8 mouse cellular contexts compared by ENCODE assay signal in genomic region chr17:6655087-6655511, GRCm38 (mm10). TPM values are rescaled to one million over a fixed set of nuclear protein-coding genes. Genes with fewer than 3 reads are reported as not detected.
DNase-seq lines count a peak whose midpoint lies in the region; ATAC-seq and TF ChIP-seq lines count a peak whose summit lies in the region.
"Not testable (repeated sequence)": the region's sequence is repeated elsewhere in the genome, so short reads cannot be mapped to it uniquely, and the experiment has no call there.

No protein-coding gene starts in this region.

- peak overlapping the region; percentile 91 for H3K4me3 ChIP-seq in brown adipose tissue, adult 24 weeks (ENCODE audit: insufficient read depth, low read depth, low read length)
- peak overlapping the region; percentile 51 to 78 for H3K4me3 ChIP-seq in heart, embryonic 14.5 days (ENCODE audit: control insufficient read depth in 1 of 2, insufficient read depth in 1 of 2, low read depth in 1 of 2, low read length in 2 of 2)
- H3K4me3 ChIP-seq in kidney, embryonic 15.5 days (replicated peaks), result peak overlapping the region; percentile 61
- H3K4me3 ChIP-seq in liver, embryonic 13.5 days (replicated peaks), result peak overlapping the region; percentile 66
- peak overlapping the region; percentile 35 for H3K4me3 ChIP-seq in myocyte
- H3K4me3 ChIP-seq in stomach, embryonic 15.5 days (replicated peaks), result peak overlapping the region; percentile 55

- TF ChIP-seq POLR2A in myocyte (IDR thresholded peaks at IDR 0.05; ENCODE audit: insufficient read length, low read depth), result peak; percentile 59

- H3K9me3 ChIP-seq in heart, embryonic 14.5 days (ENCODE audit: control insufficient read depth, low read length); kidney, embryonic 15.5 days (replicated peaks); liver, embryonic 13.5 days (replicated peaks); stomach, embryonic 15.5 days: not testable (repeated sequence)

- H3K79me2 ChIP-seq in myocyte (ENCODE audit: control insufficient read depth, insufficient read depth), result not testable (repeated sequence)

- peak overlapping the region; percentile 76 for H3K9ac ChIP-seq in heart, embryonic 14.5 days (ENCODE audit: low read length)
- peak overlapping the region; percentile 57 for H3K9ac ChIP-seq in kidney, embryonic 15.5 days
- peak overlapping the region; percentile 75 for H3K9ac ChIP-seq in liver, embryonic 13.5 days
- H3K9ac ChIP-seq in stomach, embryonic 15.5 days, result peak overlapping the region; percentile 12; the same call in 1 of the 2 replicates

- 0% methylated on average over 34 of the region's 36 CpGs for WGBS in heart, embryonic 14.5 days
- WGBS in kidney, embryonic 15.5 days, result 0% methylated on average over 36 of the region's 36 CpGs
- WGBS in liver, embryonic 13.5 days (ENCODE audit: insufficient replicate concordance), result under 1% methylated on average over 36 of the region's 36 CpGs
- under 1% methylated on average over 36 of the region's 36 CpGs for WGBS in stomach, embryonic 15.5 days

- peak overlapping the region; percentile 60 for H3K4me2 ChIP-seq in heart, embryonic 14.5 days (ENCODE audit: low read length)
- H3K4me2 ChIP-seq in kidney, embryonic 15.5 days, result peak overlapping the region; percentile 58
- peak overlapping the region; percentile 81 for H3K4me2 ChIP-seq in liver, embryonic 13.5 days
- peak overlapping the region; percentile 74 for H3K4me2 ChIP-seq in myocyte (ENCODE audit: low read depth)
- H3K4me2 ChIP-seq in stomach, embryonic 15.5 days, result peak overlapping the region; percentile 52

- ATAC-seq in CD4-positive, CD25-positive, alpha-beta regulatory T cell, adult 4 months, result peak; percentile 39
- ATAC-seq in erythroblast, adult 5-6 weeks (replicated peaks; ENCODE audit: low FRiP score, poor library complexity, severe bottlenecking), result peak; percentile 69
- ATAC-seq in heart, embryonic 14.5 days (ENCODE audit: insufficient number of reproducible peaks, insufficient read depth, low FRiP score, low read depth), result peak; percentile 73
- ATAC-seq in kidney, embryonic 15.5 days (replicated peaks; ENCODE audit: low FRiP score), result peak; percentile 77
- peak; percentile 67 for ATAC-seq in liver, embryonic 13.5 days (ENCODE audit: low read depth)
- ATAC-seq in stomach, embryonic 15.5 days (ENCODE audit: insufficient read depth, low FRiP score, low read depth), result peak; percentile 75

- H3K36me3 ChIP-seq in heart, embryonic 14.5 days (ENCODE audit: control insufficient read depth, insufficient read depth, low read length); kidney, embryonic 15.5 days; liver, embryonic 13.5 days; myocyte (ENCODE audit: control insufficient read depth, insufficient read depth); stomach, embryonic 15.5 days: not testable (repeated sequence)

- not testable (repeated sequence) for H3K4me1 ChIP-seq in brown adipose tissue, adult 24 weeks (ENCODE audit: control insufficient read depth, insufficient read depth, insufficient read length, low read length); heart, embryonic 14.5 days (ENCODE audit: control insufficient read depth in 2 of 2, insufficient read depth in 2 of 2, low read length in 2 of 2); kidney, embryonic 15.5 days; liver, embryonic 13.5 days (replicated peaks); stomach, embryonic 15.5 days

- 0 out of 2 replicates have a peak overlapping the region, but pooled peaks have one; percentile 23 for H3K27ac ChIP-seq in brown adipose tissue, adult 24 weeks (replicated peaks; ENCODE audit: low read depth, low read length)
- peak overlapping the region; percentile 57 to 72; a peak in 3 of 4 replicates for H3K27ac ChIP-seq in heart, embryonic 14.5 days (replicated peaks in 1 of 2; ENCODE audit: control insufficient read depth in 1 of 2, insufficient read depth in 1 of 2, low read depth in 2 of 2, low read length in 2 of 2)
- H3K27ac ChIP-seq in kidney, embryonic 15.5 days, result peak overlapping the region; percentile 78
- peak overlapping the region; percentile 39; the same call in 1 of the 2 replicates for H3K27ac ChIP-seq in liver, embryonic 13.5 days
- peak overlapping the region; percentile 80 for H3K27ac ChIP-seq in stomach, embryonic 15.5 days

- H3ac ChIP-seq in myocyte (ENCODE audit: control insufficient read depth, insufficient read length), result peak overlapping the region; percentile 57

- DNase-seq in liver, embryonic 13.5 days, result peak; percentile 68

- H3K27me3 ChIP-seq in heart, embryonic 14.5 days (ENCODE audit: control insufficient read depth, insufficient read depth, low read length); kidney, embryonic 15.5 days; liver, embryonic 13.5 days; myocyte (ENCODE audit: control insufficient read depth, insufficient read depth, insufficient read length); stomach, embryonic 15.5 days (replicated peaks): not testable (repeated sequence)

TF ChIP-seq in myocyte, 11 proteins besides CTCF, POLR2A, EP300 and RAD21:
- peak; percentile 29 for TF ChIP-seq POLR2AphosphoS2 (IDR thresholded peaks at IDR 0.05; ENCODE audit: insufficient read length, low read depth)
- peak in 1 of 3 experiments; percentile 6 for TF ChIP-seq MYOD1 (IDR thresholded peaks at IDR 0.05; ENCODE audit: control insufficient read depth in 1 of 3, insufficient read length in 2 of 3, low read depth in 2 of 3)
- peak; percentile 89 for TF ChIP-seq E2F4 (IDR thresholded peaks at IDR 0.05; ENCODE audit: insufficient read depth)

RNA-seq across cellular contexts. Expression of gene Dynlt1f, which starts 0.6 kb away (rescaled TPM):
- 10 to 100 TPM; 59.0 to 75.9 TPM for polyA plus RNA-seq in CD4-positive, CD25-positive, alpha-beta regulatory T cell, adult 4 months (2017; shearing (Covaris generic))
- 31.5 and 38.3 TPM in 2 replicates for polyA plus RNA-seq in brown adipose tissue, adult 24 weeks (2012; ENCODE audit: insufficient read depth, insufficient read length, missing spikeins)
- 25.7 and 61.9 TPM in 2 replicates for total RNA-seq in erythroblast, adult 5-6 weeks (2015; ENCODE audit: low replicate concordance)
- total RNA-seq in erythroblast, adult 5-6 weeks (2017; ENCODE audit: low replicate concordance), result 19.3 and 29.0 TPM in 2 replicates
- 241 and 265 TPM in 2 replicates for polyA plus RNA-seq in heart, embryonic 14.5 days (2014; fragmentation: Nextera tagmentation; extraction: Ambion mirVana)
- 234 and 259 TPM in 2 replicates for polyA plus RNA-seq in kidney, embryonic 15.5 days (2015; fragmentation: Nextera tagmentation; extraction: Ambion mirVana)
- 94.4 and 98.1 TPM in 2 replicates for polyA plus RNA-seq in liver, embryonic 13.5 days (2015; fragmentation: Nextera tagmentation; extraction: Ambion mirVana)
- 198 TPM for polyA plus RNA-seq in myocyte (2012; fragmentation: generic; extraction: Trizol)
- 226 and 249 TPM in 2 replicates for polyA plus RNA-seq in stomach, embryonic 15.5 days (2015; fragmentation: Nextera tagmentation; extraction: Ambion mirVana)

RNA-seq across cellular contexts. Expression of gene Sytl3, which starts 3.8 kb away (rescaled TPM):
- polyA plus RNA-seq in CD4-positive, CD25-positive, alpha-beta regulatory T cell, adult 4 months (2017; shearing (Covaris generic)), result 1 to 10 TPM; 5.0 to 6.1 TPM
- 0.92 and 2.2 TPM in 2 replicates for polyA plus RNA-seq in brown adipose tissue, adult 24 weeks (2012; ENCODE audit: insufficient read depth, insufficient read length, missing spikeins)
- 0.63 and 3.3 TPM in 2 replicates for total RNA-seq in erythroblast, adult 5-6 weeks (2015; ENCODE audit: low replicate concordance)
- total RNA-seq in erythroblast, adult 5-6 weeks (2017; ENCODE audit: low replicate concordance), result not detected in 2 replicates
- 0.30 TPM in 1 of 2 replicates, not detected in the other for polyA plus RNA-seq in heart, embryonic 14.5 days (2014; fragmentation: Nextera tagmentation; extraction: Ambion mirVana)
- 1.1 and 1.2 TPM in 2 replicates for polyA plus RNA-seq in kidney, embryonic 15.5 days (2015; fragmentation: Nextera tagmentation; extraction: Ambion mirVana)
- polyA plus RNA-seq in liver, embryonic 13.5 days (2015; fragmentation: Nextera tagmentation; extraction: Ambion mirVana), result 0.08 TPM in 1 of 2 replicates, not detected in the other
- polyA plus RNA-seq in myocyte (2012; fragmentation: generic; extraction: Trizol), result not detected
- 0.79 and 1.1 TPM in 2 replicates for polyA plus RNA-seq in stomach, embryonic 15.5 days (2015; fragmentation: Nextera tagmentation; extraction: Ambion mirVana)

RNA-seq across cellular contexts. Expression of gene Dynlt1c, which starts 53.6 kb away (rescaled TPM):
- polyA plus RNA-seq in CD4-positive, CD25-positive, alpha-beta regulatory T cell, adult 4 months (2017; shearing (Covaris generic)), result 10 to 100 TPM; 34.1 to 36.6 TPM
- 0.88 TPM in 1 of 2 replicates, not detected in the other for polyA plus RNA-seq in brown adipose tissue, adult 24 weeks (2012; ENCODE audit: insufficient read depth, insufficient read length, missing spikeins)
- total RNA-seq in erythroblast, adult 5-6 weeks (2015; ENCODE audit: low replicate concordance), result 2.1 TPM in 1 of 2 replicates, not detected in the other
- 0.34 and 3.8 TPM in 2 replicates for total RNA-seq in erythroblast, adult 5-6 weeks (2017; ENCODE audit: low replicate concordance)
- 22.9 and 24.8 TPM in 2 replicates for polyA plus RNA-seq in heart, embryonic 14.5 days (2014; fragmentation: Nextera tagmentation; extraction: Ambion mirVana)
- polyA plus RNA-seq in kidney, embryonic 15.5 days (2015; fragmentation: Nextera tagmentation; extraction: Ambion mirVana), result 41.7 and 46.3 TPM in 2 replicates
- polyA plus RNA-seq in liver, embryonic 13.5 days (2015; fragmentation: Nextera tagmentation; extraction: Ambion mirVana), result 5.0 and 6.4 TPM in 2 replicates
- polyA plus RNA-seq in myocyte (2012; fragmentation: generic; extraction: Trizol), result 11.4 TPM
- polyA plus RNA-seq in stomach, embryonic 15.5 days (2015; fragmentation: Nextera tagmentation; extraction: Ambion mirVana), result 42.7 and 44.3 TPM in 2 replicates

Comparison
In these comparisons a context has a peak if more than half of its experiments do, and no peak if none do; other contexts are left out.
1. Peak in every context shown above with its lines: DNase-seq, ATAC-seq, H3K4me3 ChIP-seq and H3K27ac ChIP-seq.
2. H3K27ac ChIP-seq: peak in every context shown above with its lines; median percentile 80 in stomach, embryonic 15.5 days; 78 in kidney, embryonic 15.5 days; 64 in heart, embryonic 14.5 days; 39 in liver, embryonic 13.5 days; 23 in brown adipose tissue, adult 24 weeks.
3. H3K4me3 ChIP-seq: peak in every context shown above with its lines; median percentile 91 in brown adipose tissue, adult 24 weeks; 66 in liver, embryonic 13.5 days; 64 in heart, embryonic 14.5 days; 61 in kidney, embryonic 15.5 days; 55 in stomach, embryonic 15.5 days; 35 in myocyte.
4. H3K9ac ChIP-seq: peak in every context shown above with its lines; median percentile 76 in heart, embryonic 14.5 days; 75 in liver, embryonic 13.5 days; 57 in kidney, embryonic 15.5 days; 12 in stomach, embryonic 15.5 days.